Mouse (Mus musculus): ENCODE data around the gene Cdkal1.

Gene Cdkal1

DNA sequence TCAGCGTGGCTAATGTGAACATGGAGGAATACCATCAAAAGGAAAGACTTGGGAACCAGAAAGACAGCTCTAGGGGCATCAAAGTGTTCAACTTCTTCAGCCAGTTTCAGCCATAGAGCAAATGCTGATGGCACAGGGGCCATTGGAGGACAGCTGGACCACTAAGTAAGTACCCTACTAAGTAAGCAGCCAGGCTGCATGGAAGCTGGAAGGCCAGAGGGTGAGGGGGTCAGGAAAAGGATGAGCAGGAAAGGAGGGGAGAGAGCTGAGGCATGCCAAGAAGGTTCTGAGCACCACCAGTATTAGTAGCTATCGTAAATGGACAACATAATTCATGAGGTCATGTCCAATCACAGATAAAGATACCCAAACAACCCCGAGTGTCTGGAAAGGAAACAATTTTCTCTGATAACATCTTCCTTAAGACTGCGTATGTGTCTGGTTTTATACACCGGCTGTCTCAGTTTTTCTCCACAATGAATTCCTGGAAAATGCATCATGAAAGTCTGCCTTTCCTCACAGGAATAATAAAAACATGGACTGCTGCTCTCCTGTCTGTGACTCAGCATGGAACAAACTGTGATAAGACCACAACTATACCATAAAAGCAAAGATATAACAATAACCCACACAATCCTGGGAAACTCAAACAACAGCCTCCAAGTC is 352.9 kb downstream of the Cdkal1 start:
- DNase-seq (ENCODE audit: low spot score in 2 of 2), result no peak

DNA sequence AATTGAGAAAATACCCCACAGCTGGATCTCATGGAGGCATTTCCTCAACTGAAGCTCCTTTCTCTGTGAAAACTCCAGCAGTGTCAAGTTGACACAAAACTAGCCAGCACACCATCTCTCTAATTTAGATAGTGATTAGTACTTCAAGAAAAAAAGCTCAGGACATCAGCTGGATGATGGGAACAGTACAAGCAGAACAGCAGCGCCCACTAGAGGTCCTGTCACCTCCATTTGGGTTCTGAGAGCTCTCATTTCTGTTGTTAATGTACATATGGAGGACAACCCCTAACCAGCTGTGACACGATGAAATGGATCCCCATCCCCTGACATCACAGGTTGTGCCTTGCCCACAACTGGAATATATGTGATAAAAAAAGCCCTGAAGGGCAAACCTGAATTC is 354.3 kb downstream of the Cdkal1 start:
- DNase-seq (ENCODE audit: low spot score in 2 of 2), result no peak

DNA sequence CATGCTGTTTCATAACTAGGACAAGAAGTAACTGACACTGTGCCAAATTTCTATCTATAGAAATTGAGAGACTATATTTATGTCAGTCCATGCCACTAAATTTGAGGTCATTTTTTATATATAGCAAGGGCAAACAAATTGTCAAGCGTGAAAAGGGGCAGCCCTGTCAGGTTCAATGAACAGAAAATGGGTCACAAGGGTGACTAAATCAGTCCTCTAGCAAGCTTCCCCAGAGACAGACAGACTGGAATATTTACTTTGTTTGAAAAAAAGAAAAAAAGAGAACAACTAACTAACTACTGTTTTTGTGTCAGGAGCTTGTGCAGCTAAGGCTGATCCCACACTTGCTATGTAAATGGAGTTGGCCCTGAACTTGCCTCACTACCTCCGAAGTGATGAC is 355.7 kb downstream of the Cdkal1 start:
- DNase-seq (ENCODE audit: low spot score in 2 of 2), result no peak

DNA sequence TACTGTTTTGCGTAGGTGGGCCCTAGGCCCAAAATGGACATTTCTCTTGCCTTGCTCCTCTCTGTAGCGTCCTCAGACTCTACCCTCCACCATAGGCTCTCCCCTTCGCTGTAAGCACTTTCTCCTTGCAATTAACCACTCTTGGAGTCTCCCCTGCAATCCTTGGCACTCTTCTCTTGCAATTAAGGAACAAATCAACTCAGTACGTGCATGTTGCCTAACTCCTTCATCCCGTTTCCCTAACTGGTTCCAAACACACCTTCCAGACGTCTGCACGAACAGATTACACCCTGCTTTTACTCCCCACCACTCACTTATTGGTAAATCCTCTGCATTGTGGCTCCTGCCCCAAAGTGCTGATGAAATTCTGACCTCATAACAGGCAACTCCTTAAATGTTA is 358.2 kb downstream of the Cdkal1 start:
- no peak for DNase-seq (ENCODE audit: low spot score in 2 of 2)

DNA sequence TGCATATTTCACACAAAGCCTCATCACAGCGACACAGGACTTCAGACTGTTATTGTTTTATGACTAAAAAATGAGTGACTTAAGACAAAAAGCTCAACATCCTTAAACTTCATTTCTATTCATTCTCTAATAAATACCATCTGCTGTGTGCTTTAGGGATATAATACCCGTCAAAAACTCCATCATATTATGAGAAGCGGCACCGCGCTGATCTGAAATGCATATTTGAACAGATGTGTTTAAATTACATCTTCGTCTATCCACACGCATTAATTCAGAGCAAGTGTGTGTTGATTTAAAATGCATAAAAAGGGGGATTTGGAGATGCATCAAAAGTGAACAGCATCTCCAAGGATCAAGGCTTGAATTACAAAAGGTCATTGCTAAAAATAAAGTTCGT is 365.1 kb downstream of the Cdkal1 start:
- no peak for DNase-seq (ENCODE audit: low spot score in 2 of 2)

DNA sequence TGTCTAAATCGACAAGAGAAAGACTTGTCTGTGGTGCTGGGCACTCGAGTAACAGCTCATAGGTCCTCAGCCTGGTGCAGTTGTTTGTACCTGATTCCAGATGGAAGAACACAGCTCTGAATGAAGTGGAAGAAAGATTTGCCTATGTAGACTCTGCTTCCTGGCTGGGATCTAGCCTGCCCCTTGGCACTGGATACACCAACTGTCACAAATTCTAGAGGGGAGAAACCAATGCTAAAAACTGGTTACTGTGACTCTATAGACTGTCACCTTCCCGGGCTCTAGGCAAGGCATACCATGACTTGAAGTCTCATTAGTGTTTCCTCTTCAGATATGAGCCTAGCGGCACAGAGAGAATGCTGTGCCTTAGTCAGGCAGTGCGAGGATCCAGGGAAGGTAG is 366.0 kb downstream of the Cdkal1 start:
- no peak for DNase-seq (ENCODE audit: low spot score in 2 of 2)

DNA sequence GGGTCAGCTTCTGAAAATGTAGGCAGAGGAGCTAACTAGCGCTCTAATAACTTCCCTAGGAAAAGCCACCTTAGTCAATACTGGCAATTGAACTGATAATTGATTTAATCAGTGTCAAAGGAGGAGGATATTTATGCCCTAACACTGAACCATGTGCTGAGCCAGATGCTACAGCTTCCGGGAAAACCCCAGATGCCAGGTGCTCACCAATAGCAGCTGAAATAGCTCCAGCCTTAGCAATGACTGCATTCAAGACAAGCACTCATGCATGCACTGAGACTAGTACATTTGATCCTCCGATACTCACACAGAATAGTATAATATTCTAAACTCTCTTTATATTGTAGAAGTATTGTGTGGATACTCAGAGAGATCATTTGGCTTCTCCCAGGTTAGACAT is 368.8 kb downstream of the Cdkal1 start:
- no peak for DNase-seq (ENCODE audit: low spot score in 2 of 2)

DNA sequence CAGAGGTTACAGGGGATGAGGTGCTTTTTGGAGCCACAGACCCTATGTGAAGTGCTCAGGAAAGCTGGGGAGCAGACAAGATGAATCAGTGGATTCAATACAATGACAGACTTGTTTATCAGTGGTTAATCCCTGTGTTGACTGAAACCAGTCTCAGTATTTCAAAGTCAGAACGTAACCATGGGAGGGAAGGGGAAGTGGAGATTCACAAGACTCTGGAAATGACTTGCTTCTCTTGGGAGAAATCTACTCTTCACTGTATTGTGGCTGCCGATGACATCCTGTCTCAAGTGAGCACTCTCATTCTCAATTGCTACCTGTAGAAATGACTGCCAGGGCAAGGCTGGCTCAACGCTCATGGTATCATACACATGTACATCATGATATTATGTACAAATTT is 371.5 kb downstream of the Cdkal1 start:
- no peak for DNase-seq (ENCODE audit: low spot score in 2 of 2)

DNA sequence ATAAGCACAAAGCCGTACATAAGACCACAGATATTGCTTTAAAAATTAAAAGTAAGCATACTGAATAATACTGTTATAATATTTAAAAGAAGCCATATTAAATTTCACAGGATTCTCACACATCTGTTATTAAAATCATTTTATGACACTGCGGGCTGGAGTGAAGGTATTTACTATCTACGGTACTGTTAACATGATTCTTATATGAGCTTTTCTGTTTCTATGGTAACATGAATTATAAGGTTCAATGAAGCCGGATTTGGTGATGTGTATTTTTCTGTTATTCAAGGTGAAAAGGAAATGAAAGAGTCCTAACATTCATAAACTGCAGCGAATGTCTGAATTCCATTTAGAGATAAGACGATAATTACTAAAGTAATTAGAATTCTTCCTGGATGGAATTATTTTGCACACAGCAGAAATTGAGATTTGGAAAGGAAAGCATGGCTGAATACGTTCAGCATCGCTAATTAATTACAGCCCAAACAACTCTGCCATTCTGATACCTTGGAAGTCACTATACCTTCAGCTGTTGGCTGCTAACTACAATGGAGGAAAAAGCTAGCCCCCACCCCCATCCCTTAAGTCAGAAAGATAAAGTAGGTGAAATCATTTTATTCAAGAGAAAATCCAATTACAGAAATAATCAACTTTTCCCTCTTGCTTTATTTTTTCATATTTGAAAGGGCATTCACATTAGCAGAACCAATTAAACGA is 373.2 kb downstream of the Cdkal1 start:
- DNase-seq (ENCODE audit: low spot score in 2 of 2), result no peak

DNA sequence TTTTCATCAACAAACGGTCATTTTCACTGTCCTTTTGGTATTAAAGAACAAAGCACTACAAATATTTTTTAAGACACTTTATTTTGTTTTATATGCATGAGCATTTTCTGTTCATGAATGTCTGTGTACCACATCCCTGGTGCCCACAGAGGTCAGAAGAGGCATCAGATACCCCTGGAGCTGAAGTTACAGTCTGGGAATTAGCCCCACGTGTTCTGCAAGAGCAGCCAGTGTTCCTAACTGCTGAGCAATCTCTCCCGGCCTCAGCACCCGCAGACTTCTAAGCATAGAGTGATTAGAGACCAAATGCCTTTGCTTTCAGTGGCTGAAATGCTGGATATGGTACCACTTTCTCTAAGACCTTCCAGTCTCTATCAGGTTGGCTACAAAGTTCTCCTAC is 379.1 kb downstream of the Cdkal1 start:
- DNase-seq (ENCODE audit: low spot score in 2 of 2), result no peak

DNA sequence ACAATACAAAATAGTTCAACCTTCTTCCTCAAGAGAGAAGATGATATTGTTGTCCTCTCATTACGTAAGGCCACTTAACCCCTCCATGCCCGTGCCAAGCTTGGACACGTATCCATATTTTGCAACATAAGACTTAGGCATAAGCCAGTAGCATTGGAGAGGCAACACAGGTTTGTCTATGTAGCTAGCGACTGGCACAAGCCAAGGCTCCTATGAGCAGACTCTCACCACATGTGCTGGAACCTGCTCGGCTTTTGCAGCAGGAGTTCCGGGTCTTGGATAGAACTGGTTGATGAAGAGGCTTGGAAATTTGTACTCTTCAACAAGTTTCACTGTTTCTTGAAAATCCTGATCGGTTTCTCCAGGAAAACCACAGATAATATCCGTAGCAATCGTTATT is 381.2 kb downstream of the Cdkal1 start:
- DNase-seq (ENCODE audit: low spot score in 2 of 2), result no peak

DNA sequence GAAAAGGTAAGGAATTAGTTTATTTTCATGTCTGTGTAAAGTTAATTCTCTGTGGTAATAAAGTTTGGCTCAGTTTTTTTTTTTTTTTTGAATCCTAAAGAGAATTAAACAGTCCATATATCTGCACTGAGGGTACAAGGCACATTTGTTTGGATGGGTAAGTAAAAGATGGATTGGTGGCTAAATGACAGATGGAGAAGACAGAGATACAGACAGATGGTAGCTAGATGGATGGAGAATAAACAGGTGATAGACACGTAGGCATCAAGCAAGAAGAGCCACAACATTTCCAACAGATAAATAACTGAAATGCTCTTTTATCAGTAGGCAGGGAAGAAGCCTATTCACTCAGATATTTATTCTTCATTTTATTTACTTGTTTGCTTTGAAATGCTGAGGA is 381.7 kb downstream of the Cdkal1 start:
- DNase-seq (ENCODE audit: low spot score in 2 of 2), result no peak

DNA sequence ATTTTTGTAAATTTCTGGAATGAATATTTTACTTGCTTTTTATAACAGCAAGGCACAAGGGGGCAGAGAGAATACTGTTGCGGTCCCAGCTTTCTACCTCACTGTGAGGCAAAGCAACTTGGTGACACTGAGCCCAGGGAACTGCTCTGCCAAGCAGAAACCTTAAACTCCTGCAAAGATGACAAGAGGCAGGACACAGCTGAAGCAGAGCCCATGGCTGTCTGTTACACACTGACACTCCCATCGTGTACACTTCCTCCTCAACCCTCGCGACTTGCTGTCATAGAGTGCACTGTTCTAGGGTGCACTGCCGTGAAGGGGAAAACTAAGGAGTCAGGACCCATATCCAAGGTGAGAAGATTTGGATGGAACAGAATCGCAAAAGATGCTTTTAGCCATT is 393.2 kb downstream of the Cdkal1 start:
- no peak for DNase-seq (ENCODE audit: low spot score in 2 of 2)

DNA sequence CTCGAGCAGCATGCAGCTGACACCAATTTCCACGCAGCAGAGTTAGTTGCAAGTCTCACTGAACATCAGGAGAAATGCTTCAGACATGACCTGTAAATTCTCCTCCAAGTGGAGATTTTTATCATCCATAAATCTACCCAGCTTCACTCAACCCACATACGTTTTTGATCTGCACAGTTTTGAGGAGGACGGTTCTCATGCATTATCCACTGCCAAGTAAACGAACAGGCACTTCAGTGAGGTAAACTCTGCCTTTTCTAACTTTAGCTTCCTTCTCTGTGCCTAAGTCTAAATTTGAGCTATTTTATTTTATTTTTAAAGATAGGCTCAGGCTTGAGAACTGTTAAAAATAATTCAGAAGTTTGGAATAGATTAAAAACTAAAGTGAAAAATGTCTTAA is 394.7 kb downstream of the Cdkal1 start:
- no peak for DNase-seq (ENCODE audit: low spot score in 2 of 2)

DNA sequence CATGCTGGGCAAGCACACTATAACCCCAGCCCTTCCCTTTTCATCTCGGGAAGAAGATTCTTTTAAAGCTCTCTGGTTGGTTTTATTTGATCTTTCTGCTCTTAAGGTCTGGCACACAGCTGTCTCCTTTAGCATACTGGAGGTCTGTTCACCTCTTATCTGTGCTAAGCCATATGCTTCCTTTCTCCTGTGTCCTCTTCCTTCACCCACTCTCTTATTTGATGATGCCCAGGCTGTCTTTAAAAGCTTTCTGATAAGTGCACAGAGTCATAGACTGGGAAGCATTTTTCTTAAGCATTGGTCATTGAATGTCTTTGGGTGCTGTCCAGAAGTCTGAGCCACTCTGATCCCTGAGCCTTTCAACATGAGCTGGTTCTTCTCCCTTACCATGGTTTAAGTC is 397.1 kb downstream of the Cdkal1 start:
- DNase-seq (ENCODE audit: low spot score in 2 of 2), result no peak

DNA sequence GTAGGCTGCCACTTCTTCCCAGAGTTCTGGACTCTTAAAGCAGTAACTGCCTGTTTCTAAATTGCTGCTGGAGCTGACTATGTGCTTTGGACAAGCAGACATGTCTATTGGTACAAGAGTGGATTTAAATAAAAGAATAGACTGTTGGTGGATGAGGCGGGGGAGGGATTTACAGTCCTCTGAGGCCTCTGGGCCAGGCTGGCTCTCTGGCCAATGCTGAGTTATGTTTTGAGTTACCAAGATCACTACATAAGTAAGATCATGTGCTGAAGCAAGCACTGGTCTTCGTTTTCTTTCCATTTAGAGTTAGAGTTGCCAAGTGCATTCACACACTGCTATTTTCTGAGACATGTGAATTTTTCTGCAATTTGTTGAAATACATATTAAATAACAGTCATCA is 418.4 kb downstream of the Cdkal1 start:
- no peak for DNase-seq (ENCODE audit: low spot score in 2 of 2)

DNA sequence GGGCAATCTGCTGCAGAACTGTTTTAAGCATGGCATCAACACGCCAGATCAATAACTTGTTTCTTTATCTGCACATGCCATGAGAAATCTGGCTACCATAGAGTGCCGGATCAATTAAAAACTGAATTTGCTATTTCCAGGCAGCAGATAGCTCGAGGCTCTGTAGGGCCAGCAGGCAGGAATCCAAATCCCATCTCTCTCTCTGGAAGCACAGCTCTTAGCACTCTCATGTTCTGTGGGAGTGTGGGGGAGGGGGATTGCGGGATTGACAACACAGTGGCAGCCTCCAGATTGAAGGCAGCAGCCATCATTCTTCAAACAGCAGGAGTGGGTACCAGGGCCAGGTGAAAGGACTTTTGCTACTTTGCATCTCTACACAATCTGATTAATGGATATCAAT is 420.7 kb downstream of the Cdkal1 start:
- DNase-seq (ENCODE audit: low spot score in 2 of 2), result peak in 1 of 2 experiments; percentile 18

DNA sequence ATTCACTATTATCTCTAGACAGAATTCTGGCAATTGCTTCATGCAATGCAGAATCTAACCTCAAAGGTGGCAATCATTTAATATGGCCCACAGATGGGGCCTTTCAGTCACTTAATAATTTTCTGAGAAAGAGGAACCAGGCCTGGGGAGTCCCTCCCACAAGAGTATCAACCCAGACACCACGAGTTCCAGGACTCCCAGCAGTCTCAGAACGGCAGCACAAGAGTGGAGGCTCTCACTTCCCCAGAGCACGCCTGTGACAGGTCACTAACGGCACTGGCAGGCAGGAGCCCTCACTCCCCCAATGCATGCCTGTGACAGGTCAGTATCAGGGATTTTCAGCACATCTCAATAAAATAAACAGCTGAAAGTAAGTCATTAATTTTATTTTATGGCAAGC is 424.6 kb downstream of the Cdkal1 start:
- DNase-seq (ENCODE audit: low spot score in 2 of 2), result no peak

DNA sequence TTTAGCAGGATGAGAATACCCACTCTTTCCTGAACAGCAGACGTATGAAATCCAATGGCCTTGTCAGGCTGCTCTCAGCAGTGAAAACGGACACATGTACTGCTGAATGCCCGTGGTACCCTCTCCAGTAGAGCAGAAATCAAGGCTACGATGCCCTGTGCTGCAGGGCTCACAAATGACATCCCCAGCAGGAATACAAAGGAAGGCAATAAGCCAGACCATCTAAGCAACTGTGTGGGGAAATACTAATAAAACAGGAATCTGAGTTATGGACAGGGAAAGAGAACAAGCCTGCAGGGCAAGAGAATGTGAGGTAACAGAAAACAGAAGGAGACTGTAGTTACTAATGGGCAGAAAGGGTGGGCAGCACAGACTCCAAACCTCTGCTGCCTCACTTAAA is 425.6 kb downstream of the Cdkal1 start:
- no peak for DNase-seq (ENCODE audit: low spot score in 2 of 2)

DNA sequence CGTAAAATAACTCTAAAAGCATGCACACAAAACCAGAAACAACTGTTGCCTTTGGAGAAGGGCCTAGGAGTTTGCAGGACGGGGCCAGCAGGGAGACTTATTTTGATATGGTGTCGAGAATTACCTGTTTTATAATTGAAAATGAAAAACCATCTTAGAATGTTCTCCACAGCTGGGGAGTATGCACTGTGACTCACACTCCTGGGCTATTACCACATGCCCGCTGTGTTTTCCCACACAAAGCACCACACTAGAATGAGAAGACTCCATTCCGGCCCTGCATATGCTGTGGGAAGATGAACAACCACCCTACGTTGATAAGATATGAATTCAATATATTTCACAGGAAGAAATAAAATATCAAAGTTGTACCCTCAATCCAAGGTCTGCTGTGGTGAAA is 426.3 kb downstream of the Cdkal1 start:
- no peak for DNase-seq (ENCODE audit: low spot score in 2 of 2)

DNA sequence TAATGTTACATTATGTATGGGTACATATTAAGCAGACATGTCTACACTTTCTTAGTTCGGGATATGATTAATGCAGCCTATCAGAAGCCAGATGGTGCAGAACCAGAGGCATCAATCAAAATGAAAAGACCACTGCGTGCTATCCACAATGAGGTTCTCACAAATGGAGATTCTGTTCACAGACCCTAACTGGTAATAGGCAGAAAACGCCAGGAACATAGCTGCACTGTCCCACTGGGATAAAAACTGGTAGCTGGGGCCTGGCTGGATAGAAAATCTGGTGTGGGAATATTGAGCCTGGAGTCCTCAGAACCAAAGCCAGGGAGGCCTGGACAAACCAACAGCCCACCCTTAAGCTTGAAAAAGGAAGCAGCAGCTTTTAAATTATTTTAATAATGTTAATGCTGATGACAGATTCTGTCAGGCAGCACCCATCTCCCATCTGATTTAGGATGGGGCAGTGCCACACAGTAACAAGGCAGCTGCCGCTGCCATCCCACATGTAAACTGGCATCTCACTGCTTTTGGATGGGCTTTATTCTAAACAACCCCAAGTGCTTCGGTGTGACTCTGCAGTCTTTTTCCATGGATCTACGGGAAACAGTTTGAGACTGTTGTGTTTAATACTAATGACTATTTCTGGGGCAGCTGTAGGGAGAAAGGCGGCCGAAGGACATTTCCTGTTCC is 438.9 kb downstream of the Cdkal1 start:
- peak in 1 of 2 experiments; percentile 30 for DNase-seq (ENCODE audit: low spot score in 2 of 2)

DNA sequence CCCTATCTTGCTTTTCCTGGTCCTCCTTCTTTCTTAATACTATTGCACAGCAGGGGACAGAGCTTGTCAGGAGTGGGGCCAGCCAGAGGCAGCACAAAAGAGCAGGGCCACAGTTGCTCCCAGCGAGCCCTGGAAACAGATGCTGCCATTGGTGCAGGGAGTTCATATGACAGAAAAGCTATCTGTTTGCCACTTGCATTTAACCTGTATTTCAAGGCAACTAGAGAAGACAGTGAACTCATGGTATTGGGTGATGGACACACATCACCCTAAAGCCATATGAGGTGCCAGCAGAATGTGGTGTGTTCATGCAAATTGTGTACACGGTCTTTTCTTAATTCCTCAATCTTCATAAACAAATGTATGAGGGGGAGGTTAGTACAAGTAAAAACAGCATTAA is 439.5 kb downstream of the Cdkal1 start:
- no peak for DNase-seq (ENCODE audit: low spot score in 2 of 2)

DNA sequence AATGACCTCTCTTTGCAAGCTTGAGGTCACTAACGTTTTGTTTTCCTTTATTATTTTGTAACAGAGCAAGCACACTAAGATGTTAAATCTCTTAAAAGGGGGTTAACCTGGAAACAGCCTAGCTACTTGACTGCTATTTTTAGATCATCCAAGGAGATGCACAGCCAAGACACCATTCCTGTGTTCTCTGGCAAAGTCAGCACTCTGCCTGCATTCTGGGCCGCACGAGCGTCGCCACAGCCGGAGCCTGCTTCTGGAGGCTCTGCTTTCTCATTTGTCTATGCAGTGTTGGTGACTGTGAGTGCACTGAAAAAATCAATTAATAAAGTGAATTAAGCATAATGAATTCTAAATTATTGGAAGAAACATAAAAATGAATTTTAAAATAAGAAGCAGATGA is 440.6 kb downstream of the Cdkal1 start:
- no peak for DNase-seq (ENCODE audit: low spot score in 2 of 2)
